Mouse (Mus musculus) lung, adult 2 months (tissue): ENCODE measurements around the gene Ppm1k. TPM values are rescaled to one million over a fixed set of nuclear protein-coding genes. Genes with fewer than 3 reads are reported as not detected.

ENCODE experiments used
- DNase-seq: peaks from one replicate; pipeline ENCODE4 v3.0.0; 2022
- H3K4me1 ChIP-seq: fragments of 200-500 bp; 2 replicates; pipeline ENCODE4 v1.6.1; 2011; ENCODE audit warnings: low read length; ENCODE audit not compliant: control insufficient read depth, insufficient read depth
- H3K4me3 ChIP-seq: fragments of 200-500 bp; replicated peaks from 2 replicates; pipeline ENCODE3; 2011; ENCODE audit warnings: low read depth, mild to moderate bottlenecking, control low read depth, low read length; ENCODE audit errors: extremely low read depth
- CTCF ChIP-seq: fragments of 200-500 bp; IDR thresholded peaks from 2 replicates; pipeline ENCODE4 v1.5.1; 2011; ENCODE audit warnings: mild to moderate bottlenecking, low read length, control low read depth; ENCODE audit not compliant: insufficient read depth
- POLR2A ChIP-seq: fragments of 200-500 bp; IDR thresholded peaks from 2 replicates; pipeline ENCODE4 v1.6.1; 2011; ENCODE audit warnings: low read depth, mild to moderate bottlenecking, control low read depth, low read length, borderline replicate concordance; ENCODE audit errors: extremely low read depth
- WGBS: fragments of 180-500 bp; shearing (Covaris S2); methylation state at CpG from one replicate; pipeline ENCODE4 v1.1.7; 2018; 5-methylcytosine and 5-hydroxymethylcytosine counted together
- polyA plus RNA-seq: library from polyadenylated mRNA; depleted of rRNA; stranded (reverse); fragments of >200 nt; gene quantifications from 2 replicates; pipeline ENCODE4 v1.2.3, GENCODE M21; 2012; rRNA removed

Gene Ppm1k
- polyA plus RNA-seq, result 1.5 and 2.9 TPM in 2 replicates

- under 1% methylated on average over 24 of the region's 24 CpGs for WGBS
- DNase-seq, result peak; percentile 98
- Histone ChIP-seq H3K4me3 (peak within 1 kb of the TSS; percentile 86), H3K4me1 (no peaks in the 10 kb centered on the region; the same call in 1 of the 2 replicates)
- TF ChIP-seq CTCF (no peak), POLR2A (peak; percentile 49; the same call in 1 of the 2 replicates)
Measured at GRCm38 (mm10) chr6:57535386-57535936, at the start of gene Ppm1k. TSS of gene Ppm1k (minus strand) at chr6:57535468.

GRCm38 (mm10) chr6:57582356-57582755 is 47.1 kb upstream of the Ppm1k start:
- DNase-seq, result no peak

GRCm38 (mm10) chr6:57581595-57581994 is 46.3 kb upstream of the Ppm1k start:
- Histone ChIP-seq H3K4me1 (peaks cover 2% of the 10 kb centered on the region), H3K4me3 (peak overlapping the region; percentile 95)
- 78% methylated on average over 12 of the region's 12 CpGs for WGBS
- no peak for TF ChIP-seq POLR2A
- TF ChIP-seq CTCF, result no peak
- DNase-seq, result no peak

More at GRCm38 (mm10) chr6:57582356-57582755, 47.1 kb upstream of the Ppm1k start:
- no peak for TF ChIP-seq CTCF
- no peak for TF ChIP-seq POLR2A
- peaks cover 2% of the 10 kb centered on the region for H3K4me1 ChIP-seq
- 38% methylated on average over 4 of the region's 4 CpGs for WGBS
- peak overlapping the region; percentile 41 for H3K4me3 ChIP-seq

- TF ChIP-seq POLR2A (peak; percentile 91; the same call in 1 of the 2 replicates), CTCF (no peak)
- peak; percentile 73 for DNase-seq
- under 1% methylated on average over 16 of the region's 16 CpGs for WGBS
- H3K4me3 ChIP-seq, result peak within 1 kb of the TSS; percentile 95
- H3K4me1 ChIP-seq, result peaks cover 2% of the 10 kb centered on the region
Measured at GRCm38 (mm10) chr6:57580881-57581548, 45.7 kb upstream of the Ppm1k start, which contains the start of gene Herc6. TSS of gene Herc6 (plus strand) at chr6:57581000.

- no peaks in the 10 kb centered on the region for H3K4me1 ChIP-seq
- no peak for DNase-seq
Measured at GRCm38 (mm10) chr6:57571587-57571986, 36.3 kb upstream of the Ppm1k start.

GRCm38 (mm10) chr6:57570170-57570974 is 35.1 kb upstream of the Ppm1k start:
- no peak for DNase-seq
- H3K4me1 ChIP-seq, result no peaks in the 10 kb centered on the region
- WGBS, result 10% methylated on average over 6 of the region's 6 CpGs
- no peak overlapping the region for H3K4me3 ChIP-seq
- TF ChIP-seq CTCF, result no peak
- TF ChIP-seq POLR2A, result no peak

More at GRCm38 (mm10) chr6:57571587-57571986, 36.3 kb upstream of the Ppm1k start:
- no peak for TF ChIP-seq CTCF
- TF ChIP-seq POLR2A, result no peak
- no peak overlapping the region for H3K4me3 ChIP-seq

- WGBS, result 93% methylated on average over 2 of the region's 2 CpGs
- no peaks in the 10 kb centered on the region for H3K4me1 ChIP-seq
- no peak overlapping the region for H3K4me3 ChIP-seq
- TF ChIP-seq POLR2A (no peak), CTCF (no peak)
- no peak for DNase-seq
Measured at GRCm38 (mm10) chr6:57567630-57568029, 32.4 kb upstream of the Ppm1k start.

- H3K4me3 ChIP-seq, result no peak overlapping the region
- no peak for DNase-seq
- H3K4me1 ChIP-seq, result no peaks in the 10 kb centered on the region
- TF ChIP-seq POLR2A (no peak), CTCF (no peak)
- WGBS, result 78% methylated on average over 7 of the region's 7 CpGs
Measured at GRCm38 (mm10) chr6:57565452-57565851, 30.2 kb upstream of the Ppm1k start.

- no peak overlapping the region for H3K4me3 ChIP-seq
- 95% methylated on average over 1 of the region's 1 CpGs for WGBS
- H3K4me1 ChIP-seq, result no peaks in the 10 kb centered on the region
- no peak for TF ChIP-seq CTCF
- DNase-seq, result no peak
Measured at GRCm38 (mm10) chr6:57563454-57563853, 28.2 kb upstream of the Ppm1k start.
